Mouse (Mus musculus) heart, postnatal 0 days (tissue): Measurements from ENCODE around the gene Tnfrsf22. TPM values are rescaled to one million over a fixed set of nuclear protein-coding genes. Genes with fewer than 3 reads are reported as not detected.

Experiments
- ATAC-seq: fragments of 200-750 bp; cut with Nextera tagmentation; 2 replicates; pipeline ENCODE4 v1.8.0; 2017; ENCODE audit warnings: low read depth, moderate number of reproducible peaks, moderate library complexity; ENCODE audit not compliant: insufficient read depth
- DNase-seq: peaks from one replicate; pipeline ENCODE4 v3.0.0-alpha.2; 2016; ENCODE audit warnings: low spot score
- H3K27ac ChIP-seq: fragments of 300-500 bp; sonication (generic); 2 replicates; pipeline ENCODE4 v1.5.1; 2014; ENCODE audit warnings: low read depth, mild to moderate bottlenecking
- H3K27me3 ChIP-seq: fragments of 300-500 bp; sonication (generic); 2 replicates; pipeline ENCODE4 v1.6.1; 2014; ENCODE audit warnings: low read length, mixed read lengths; ENCODE audit not compliant: control insufficient read depth, insufficient read depth
- H3K36me3 ChIP-seq: fragments of 300-500 bp; sonication (generic); replicated peaks from 2 replicates; pipeline ENCODE4 v1.6.1; 2014; ENCODE audit warnings: low read length, mixed read lengths; ENCODE audit not compliant: control insufficient read depth, insufficient read depth
- H3K4me1 ChIP-seq: fragments of 300-500 bp; sonication (generic); 2 replicates; pipeline ENCODE4 v1.6.1; 2014; ENCODE audit warnings: antibody characterized with exemption; ENCODE audit not compliant: control insufficient read depth, insufficient read depth
- H3K4me2 ChIP-seq: fragments of 300-500 bp; sonication (generic); 2 replicates; pipeline ENCODE4 v1.6.1; 2014; ENCODE audit warnings: low read depth, mild to moderate bottlenecking, low read length, moderate library complexity
- H3K4me3 ChIP-seq: fragments of 300-500 bp; sonication (generic); 2 replicates; pipeline ENCODE4 v1.5.1; 2014; ENCODE audit warnings: low read depth, low read length
- H3K9ac ChIP-seq: fragments of 300-500 bp; sonication (generic); replicated peaks from 2 replicates; pipeline ENCODE4 v1.6.1; 2014; ENCODE audit warnings: low read depth, low read length, mixed read lengths
- H3K9me3 ChIP-seq: fragments of 300-500 bp; sonication (generic); replicated peaks from 2 replicates; pipeline ENCODE4 v1.6.1; 2016; ENCODE audit warnings: low read length; ENCODE audit not compliant: control insufficient read depth
- CTCF ChIP-seq: IDR thresholded peaks from 2 replicates; pipeline ENCODE4 v1.5.1; 2016; ENCODE audit warnings: antibody characterized with exemption, control low read depth, low read depth
- EP300 ChIP-seq: IDR thresholded peaks from 2 replicates; pipeline ENCODE4 v1.6.1; 2016; ENCODE audit warnings: antibody characterized with exemption, low read depth
- WGBS: fragments of 180-500 bp; shearing (Covaris S2); extraction: QIAGEN DNeasy Blood & Tissue Kit; methylation state at CpG from one replicate; pipeline ENCODE4 v1.1.7; 2014; 5-methylcytosine and 5-hydroxymethylcytosine counted together
- polyA plus RNA-seq: library from polyadenylated mRNA; unstranded; fragments of >200 nt; fragmentation: Nextera tagmentation; extraction: Ambion mirVana; gene quantifications from 2 replicates; pipeline ENCODE4 v1.2.1, GENCODE M21; 2015
- total RNA-seq: library from RNA; depleted of rRNA; stranded (reverse); fragments of >200 nt; gene quantifications from 2 replicates; pipeline ENCODE4 v1.2.3, GENCODE M21; 2014; ENCODE audit warnings: low replicate concordance

Gene Tnfrsf22
- total and polyA plus RNA-seq, 2 experiments from 2014 or later: 2.9 to 3.2 TPM

DNA sequence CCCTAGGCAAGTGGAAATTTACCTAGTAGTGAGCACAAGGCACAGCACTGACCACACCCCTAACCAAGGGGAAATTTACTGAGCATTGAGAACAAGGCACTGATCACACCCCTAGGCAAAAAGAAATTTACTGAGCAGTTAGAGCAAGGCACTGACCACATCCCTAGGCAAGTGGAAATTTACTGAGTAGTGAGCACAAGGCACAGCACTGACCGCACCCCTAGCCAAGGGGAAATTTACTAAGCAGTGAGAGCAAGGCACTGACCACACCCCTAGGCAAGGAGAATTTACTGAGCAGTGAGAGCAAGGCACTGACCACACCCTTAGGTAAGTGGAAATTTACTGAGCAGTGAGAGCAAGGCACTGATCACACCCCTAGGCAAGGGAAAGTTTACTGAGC lies 12.8 kb downstream of the Tnfrsf22 start:
- Histone ChIP-seq H3K4me3 (no peak overlapping the region), H3K9ac (no peak overlapping the region), H3K27me3 (no peaks in the 10 kb centered on the region), H3K9me3 (0 out of 2 replicates have a peak, but pooled peaks cover 2% of the 10 kb centered on the region), H3K27ac (no peak overlapping the region), H3K4me1 (no peaks in the 10 kb centered on the region), H3K36me3 (no peaks in the 10 kb centered on the region), H3K4me2 (no peak overlapping the region)
- WGBS: 89% methylated on average over 1 of the region's 1 CpGs
- DNase-seq (no peak), ATAC-seq (no peak)
- TF ChIP-seq CTCF (no peak), EP300 (no peak)

DNA sequence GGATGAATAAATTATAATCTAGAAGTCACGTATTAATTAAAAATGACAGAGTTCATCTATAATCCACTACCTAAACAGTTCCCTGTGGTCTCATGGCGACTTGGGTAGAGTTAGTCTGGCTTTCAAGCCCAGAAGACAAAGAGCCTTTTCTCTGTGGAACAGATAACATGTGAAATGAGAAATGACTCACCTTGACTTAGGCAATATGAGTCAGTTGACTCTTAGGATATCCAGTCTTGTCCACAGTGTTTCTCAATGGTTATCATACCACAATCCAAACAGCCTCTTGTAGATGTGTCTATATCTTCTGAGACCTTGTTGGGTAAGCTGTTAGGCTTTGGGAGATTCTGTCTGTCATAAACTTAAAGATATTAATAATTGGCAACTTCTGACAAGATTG lies 18.0 kb downstream of the Tnfrsf22 start:
- DNase-seq (no peak), ATAC-seq (no peak)
- WGBS: 57% methylated on average over 2 of the region's 2 CpGs
- H3K4me1 ChIP-seq: no peaks in the 10 kb centered on the region
- no peak overlapping the region for H3K9ac ChIP-seq
- no peaks in the 10 kb centered on the region for H3K27me3 ChIP-seq
- TF ChIP-seq EP300: no peak
- no peak for TF ChIP-seq CTCF
- H3K9me3 ChIP-seq: 0 out of 2 replicates have a peak, but pooled peaks cover 2% of the 10 kb centered on the region
- no peaks in the 10 kb centered on the region for H3K36me3 ChIP-seq
- no peak overlapping the region for H3K4me2 ChIP-seq
- no peak overlapping the region for H3K27ac ChIP-seq
- no peak overlapping the region for H3K4me3 ChIP-seq

DNA sequence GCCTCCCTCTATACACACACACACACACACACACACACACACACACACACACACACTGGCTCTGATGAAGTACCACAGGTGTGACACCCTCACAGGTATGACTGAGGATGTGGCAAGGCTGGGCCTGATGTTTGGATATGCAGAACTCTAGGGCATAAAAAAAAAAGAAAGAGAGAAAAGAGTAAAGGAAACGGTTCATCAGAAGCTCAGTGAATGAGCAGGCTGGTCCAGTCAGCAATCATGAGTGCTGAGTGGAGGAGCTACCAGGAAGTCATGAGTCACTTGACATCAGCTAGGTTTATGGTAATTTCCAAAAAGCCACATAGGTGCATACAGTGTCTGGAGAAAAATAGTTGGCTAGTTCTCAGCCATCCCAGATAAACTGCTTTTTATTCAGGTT lies 20.0 kb downstream of the Tnfrsf22 start:
- WGBS: 37% methylated on average over 1 of the region's 1 CpGs
- 0 out of 2 replicates have a peak, but pooled peaks cover 2% of the 10 kb centered on the region for H3K9me3 ChIP-seq
- H3K4me1 ChIP-seq: no peaks in the 10 kb centered on the region
- H3K4me3 ChIP-seq: no peak overlapping the region
- no peak overlapping the region for H3K4me2 ChIP-seq
- no peak overlapping the region for H3K27ac ChIP-seq
- ATAC-seq: no peak
- DNase-seq: no peak
- H3K36me3 ChIP-seq: no peaks in the 10 kb centered on the region
- H3K27me3 ChIP-seq: no peaks in the 10 kb centered on the region
- no peak overlapping the region for H3K9ac ChIP-seq
- TF ChIP-seq EP300 (no peak), CTCF (no peak)

DNA sequence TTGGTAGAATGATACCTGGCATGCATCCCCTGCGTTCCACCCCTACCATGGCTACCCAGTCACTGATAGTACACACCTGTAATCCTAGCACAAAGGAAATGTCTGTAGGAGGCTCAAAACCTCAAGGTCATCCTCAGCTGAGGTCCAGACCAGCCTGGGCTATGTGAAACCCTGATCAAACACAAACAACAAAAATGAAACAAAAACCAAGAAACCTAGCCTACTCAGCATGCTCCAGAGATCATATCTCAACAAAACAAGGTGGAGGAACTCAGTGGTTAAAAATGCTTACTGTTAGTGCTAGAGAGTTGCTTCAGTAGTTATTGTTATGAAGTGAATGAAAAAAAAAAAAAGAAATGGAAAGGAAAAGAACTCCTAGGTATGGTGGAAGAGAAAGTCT lies 20.9 kb downstream of the Tnfrsf22 start, which contains the start of gene Tnfrsf26:
Gene Tnfrsf26, minus strand, starts transcription at position 183 of the 400 bp plus-strand sequence.
- H3K4me2 ChIP-seq: peak within 1 kb of the TSS; percentile 31; the same call in 1 of the 2 replicates
- no peaks in the 10 kb centered on the region for H3K36me3 ChIP-seq
- DNase-seq: no peak
- ATAC-seq: no peak
- peak within 1 kb of the TSS; percentile 46; the same call in 1 of the 2 replicates for H3K27ac ChIP-seq
- no peak within 1 kb of the TSS for H3K9ac ChIP-seq
- H3K9me3 ChIP-seq: 0 out of 2 replicates have a peak, but pooled peaks cover 2% of the 10 kb centered on the region
- H3K4me3 ChIP-seq: no peak within 1 kb of the TSS
- H3K4me1 ChIP-seq: no peaks in the 10 kb centered on the region
- H3K27me3 ChIP-seq: no peaks in the 10 kb centered on the region
- 71% methylated on average over 1 of the region's 1 CpGs for WGBS
- TF ChIP-seq EP300 (no peak), CTCF (no peak)

DNA sequence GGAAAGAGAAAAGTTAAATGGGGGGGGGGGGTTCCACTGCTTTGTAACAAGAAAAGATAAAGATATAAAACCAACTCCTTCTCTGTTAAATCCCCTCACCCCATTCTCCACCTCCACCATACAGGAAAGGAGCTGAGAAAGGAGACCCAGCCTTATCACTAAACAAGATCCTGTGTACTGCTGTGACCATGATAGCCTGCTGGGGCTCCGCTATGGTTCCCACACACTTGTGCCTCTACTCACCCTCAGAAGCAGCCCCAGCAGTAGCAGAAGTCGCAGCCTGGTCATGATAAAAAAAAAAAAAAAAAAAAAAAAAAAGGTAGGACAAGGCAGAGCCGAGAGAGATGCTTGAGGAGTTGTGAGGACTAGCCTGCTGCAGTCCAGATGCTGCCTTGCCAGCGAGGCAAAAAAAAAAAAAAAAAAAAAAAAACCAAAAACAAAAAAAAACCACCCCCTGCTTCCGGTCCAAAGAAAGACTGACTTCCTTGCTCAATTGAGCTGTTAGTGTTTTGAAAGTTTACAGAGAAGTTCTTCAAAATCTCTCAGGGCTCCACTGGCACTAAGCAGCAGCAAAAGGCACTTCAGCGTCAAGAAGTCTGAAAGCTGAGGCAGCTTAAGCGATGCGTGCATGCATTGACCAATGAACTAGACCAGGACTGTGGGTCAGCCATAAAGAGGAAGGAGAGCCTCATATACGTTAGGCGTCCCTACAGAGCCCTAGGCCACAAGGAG lies 21.7 kb downstream of the Tnfrsf22 start:
- no peaks in the 10 kb centered on the region for H3K9me3 ChIP-seq
- no peaks in the 10 kb centered on the region for H3K4me1 ChIP-seq
- no peak for ATAC-seq
- H3K36me3 ChIP-seq: no peaks in the 10 kb centered on the region
- WGBS: 41% methylated on average over 10 of the region's 10 CpGs
- no peak overlapping the region for H3K9ac ChIP-seq
- DNase-seq: no peak
- peak overlapping the region; percentile 31; the same call in 1 of the 2 replicates for H3K4me2 ChIP-seq
- no peak overlapping the region for H3K4me3 ChIP-seq
- peak overlapping the region; percentile 46; the same call in 1 of the 2 replicates for H3K27ac ChIP-seq
- TF ChIP-seq EP300 (no peak), CTCF (no peak)
- H3K27me3 ChIP-seq: no peaks in the 10 kb centered on the region
